Comparison of ENCODE assay signal across 14 mouse cellular contexts in the genomic region with DNA sequence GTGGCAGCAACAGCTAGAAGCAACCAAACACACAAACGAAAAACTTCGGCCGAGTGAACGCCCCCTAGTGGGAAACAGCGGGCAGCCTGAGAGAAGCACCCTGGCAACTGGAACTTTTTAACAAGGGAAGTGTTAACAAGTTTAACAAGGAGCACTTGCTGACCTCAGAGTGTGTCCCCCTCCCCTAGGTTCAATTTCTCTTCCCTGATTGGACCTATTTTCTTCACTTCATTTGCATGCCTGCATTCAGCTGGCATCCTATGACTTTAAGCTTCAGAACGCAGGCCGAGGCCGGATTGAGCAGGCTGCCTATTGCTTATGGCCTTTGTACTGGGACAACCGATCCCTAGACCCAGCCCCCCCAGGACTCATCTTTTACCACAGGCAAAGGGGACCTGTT. TPM values are rescaled to one million over a fixed set of nuclear protein-coding genes. Genes with fewer than 3 reads are reported as not detected.
A peak's percentile ranks its signal among the peaks of the same experiment; 100 is the strongest.
DNase-seq lines count a peak whose midpoint lies in the region; ATAC-seq and TF ChIP-seq lines count a peak whose summit lies in the region.
"Had no signal": no experiment of that assay in that cellular context is flagged by ENCODE, and none has a peak within 500 bp of the region (broad histone marks: within the 10 kb centered on the region; RNA-seq: fewer than 3 reads in every experiment).

No protein-coding gene starts in this region.

- no peaks in the 10 kb centered on the region for H3K4me1 ChIP-seq in kidney, postnatal 0 days (replicated peaks; ENCODE audit: insufficient read depth, low read length)
- H3K4me1 ChIP-seq: embryonic facial prominence, embryonic 13.5 days; heart, embryonic 12.5 days; liver, embryonic 13.5 days; midbrain, embryonic 12.5 days had no signal

- no peaks in the 10 kb centered on the region for H3K27me3 ChIP-seq in kidney, postnatal 0 days (ENCODE audit: insufficient read depth, low read length)
- H3K27me3 ChIP-seq: embryonic facial prominence, embryonic 13.5 days; heart, embryonic 12.5 days; liver, embryonic 13.5 days; midbrain, embryonic 12.5 days had no signal

- TF ChIP-seq CTCF in kidney, postnatal 0 days (IDR thresholded peaks at IDR 0.05; ENCODE audit: low read depth): peak; percentile 31; the same call in 1 of the 2 replicates

- no peak for ATAC-seq in kidney, postnatal 0 days (replicated peaks; ENCODE audit: low FRiP score, low read depth)
- ATAC-seq: inflammation-experienced regulatory T-cells, adult 6 months; Patski had no signal

- no peak overlapping the region for H3K27ac ChIP-seq in kidney, postnatal 0 days
- H3K27ac ChIP-seq: embryonic facial prominence, embryonic 13.5 days; liver, embryonic 13.5 days; midbrain, embryonic 12.5 days had no signal

- H3K36me3 ChIP-seq in kidney, postnatal 0 days (ENCODE audit: insufficient read depth, low read length): no peaks in the 10 kb centered on the region
- H3K36me3 ChIP-seq: embryonic facial prominence, embryonic 13.5 days; heart, embryonic 12.5 days; liver, embryonic 13.5 days; midbrain, embryonic 12.5 days had no signal

- H3K4me2 ChIP-seq in kidney, postnatal 0 days (ENCODE audit: low read length): no peak overlapping the region
- H3K4me2 ChIP-seq: embryonic facial prominence, embryonic 13.5 days; heart, embryonic 12.5 days; liver, embryonic 13.5 days; midbrain, embryonic 12.5 days had no signal

- WGBS in kidney, postnatal 0 days: 76% methylated on average over 9 of the region's 9 CpGs

- no peaks in the 10 kb centered on the region for H3K9me3 ChIP-seq in kidney, postnatal 0 days (replicated peaks; ENCODE audit: low read length)
- H3K9me3 ChIP-seq: heart, embryonic 12.5 days; liver, embryonic 13.5 days; midbrain, embryonic 12.5 days had no signal

- no peak overlapping the region for H3K9ac ChIP-seq in kidney, postnatal 0 days (ENCODE audit: low read depth, low read length)
- H3K9ac ChIP-seq: embryonic facial prominence, embryonic 13.5 days; heart, embryonic 12.5 days; liver, embryonic 13.5 days; midbrain, embryonic 12.5 days had no signal

- no peak overlapping the region for H3K4me3 ChIP-seq in kidney, postnatal 0 days (replicated peaks; ENCODE audit: low read depth, low read length)
- H3K4me3 ChIP-seq: embryonic facial prominence, embryonic 13.5 days; heart, embryonic 12.5 days; liver, embryonic 13.5 days; midbrain, embryonic 12.5 days had no signal

- DNase-seq in kidney, postnatal 0 days (ENCODE audit: low spot score): no peak
- DNase-seq in kidney, postnatal 10 days: no peak
- DNase-seq in 3T3-L1 (ENCODE audit: low read depth, low spot score) (peak; percentile 4), ES-CJ7 (ENCODE audit: low read depth, low spot score) (peak; percentile 87)
- DNase-seq in forelimb bud, embryonic 11.5 days (ENCODE audit: low read depth, low spot score): peak; percentile 32
- no peak for DNase-seq in left cerebral cortex, adult 18-20 months (ENCODE audit: low spot score in 2 of 2)
- DNase-seq in spleen, adult 12 weeks (ENCODE audit: low spot score): no peak
- DNase-seq: liver, embryonic 13.5 days had no signal

RNA-seq across cellular contexts. Expression of a gene that starts 27.0 kb away (rescaled TPM):
- 0.12 and 0.19 TPM in 2 replicates for polyA plus RNA-seq in kidney, postnatal 0 days (2015; fragmentation: Nextera tagmentation; extraction: Ambion mirVana)
- not detected for total RNA-seq in left cerebral cortex, adult 18-20 months (2021)
- polyA plus RNA-seq: embryonic facial prominence, embryonic 13.5 days; liver, embryonic 13.5 days; midbrain, embryonic 12.5 days; stomach, embryonic 14.5 days had no signal

Comparison
In these comparisons a context has a peak if more than half of its experiments do, and no peak if none do; other contexts are left out.
1. DNase-seq: peak in 3T3-L1 (single experiment), ES-CJ7 (single experiment) and forelimb bud, embryonic 11.5 days (single experiment); none in kidney, postnatal 0 days (single experiment), kidney, postnatal 10 days (single experiment), left cerebral cortex, adult 18-20 months (0 of 2) and spleen, adult 12 weeks (single experiment).